Mouse (Mus musculus): ENCODE measurements around the gene Tmcc2.
"Not testable (repeated sequence)": the region's sequence is repeated elsewhere in the genome, so short reads cannot be mapped to it uniquely, and the experiment has no call there.

The Tmcc2 gene

GRCm38 (mm10) chr1:132367692-132368506, 23.2 kb downstream of the Tmcc2 start:
- peak; percentile 83 for DNase-seq (ENCODE audit: low read depth, low spot score)

GRCm38 (mm10) chr1:132366937-132367336, 24.1 kb downstream of the Tmcc2 start:
- no peak for DNase-seq (ENCODE audit: low read depth, low spot score)

- DNase-seq (ENCODE audit: low read depth, low spot score), result no peak
Measured at GRCm38 (mm10) chr1:132366235-132366634, 24.8 kb downstream of the Tmcc2 start.

GRCm38 (mm10) chr1:132365645-132366044, 25.4 kb downstream of the Tmcc2 start:
- DNase-seq (ENCODE audit: low read depth, low spot score), result no peak

GRCm38 (mm10) chr1:132364896-132365557, 26.1 kb downstream of the Tmcc2 start:
- DNase-seq (ENCODE audit: low read depth, low spot score), result no peak

- DNase-seq (ENCODE audit: low read depth, low spot score), result no peak
Measured at GRCm38 (mm10) chr1:132364388-132364787, 26.7 kb downstream of the Tmcc2 start.

- DNase-seq (ENCODE audit: low read depth, low spot score), result no peak
Measured at GRCm38 (mm10) chr1:132361959-132362358, 29.1 kb downstream of the Tmcc2 start.

- DNase-seq (ENCODE audit: low read depth, low spot score), result no peak
Measured at GRCm38 (mm10) chr1:132356841-132357240, 34.2 kb downstream of the Tmcc2 start.

- DNase-seq (ENCODE audit: low read depth, low spot score), result peak; percentile 90
Measured at GRCm38 (mm10) chr1:132355841-132356242, 35.2 kb downstream of the Tmcc2 start.

- DNase-seq (ENCODE audit: low read depth, low spot score), result no peak
Measured at GRCm38 (mm10) chr1:132355162-132355601, 35.9 kb downstream of the Tmcc2 start.

- DNase-seq (ENCODE audit: low read depth, low spot score), result no peak
Measured at GRCm38 (mm10) chr1:132354234-132354633, 36.8 kb downstream of the Tmcc2 start.

GRCm38 (mm10) chr1:132353389-132353788, 37.7 kb downstream of the Tmcc2 start:
- no peak for DNase-seq (ENCODE audit: low read depth, low spot score)

- no peak for DNase-seq (ENCODE audit: low read depth, low spot score)
Measured at GRCm38 (mm10) chr1:132351058-132351457, 40.0 kb downstream of the Tmcc2 start.

- not testable (repeated sequence) for DNase-seq (ENCODE audit: low read depth, low spot score)
Measured at GRCm38 (mm10) chr1:132349601-132350000, 41.5 kb downstream of the Tmcc2 start.

- not testable (repeated sequence) for DNase-seq (ENCODE audit: low read depth, low spot score)
Measured at GRCm38 (mm10) chr1:132349049-132349448, 42.0 kb downstream of the Tmcc2 start.

GRCm38 (mm10) chr1:132348401-132348800, 42.7 kb downstream of the Tmcc2 start:
- DNase-seq (ENCODE audit: low read depth, low spot score), result no peak

- no peak for DNase-seq (ENCODE audit: low read depth, low spot score)
Measured at GRCm38 (mm10) chr1:132346951-132347350, 44.1 kb downstream of the Tmcc2 start.

- no peak for DNase-seq (ENCODE audit: low read depth, low spot score)
Measured at GRCm38 (mm10) chr1:132346134-132346851, 44.8 kb downstream of the Tmcc2 start.

- no peak for DNase-seq (ENCODE audit: low read depth, low spot score)
Measured at GRCm38 (mm10) chr1:132345514-132345913, 45.6 kb downstream of the Tmcc2 start.

GRCm38 (mm10) chr1:132343656-132344055, 47.4 kb downstream of the Tmcc2 start:
- DNase-seq (ENCODE audit: low read depth, low spot score), result no peak

GRCm38 (mm10) chr1:132343191-132343590, 47.9 kb downstream of the Tmcc2 start:
- DNase-seq (ENCODE audit: low read depth, low spot score), result no peak

- DNase-seq (ENCODE audit: low read depth, low spot score), result no peak
Measured at GRCm38 (mm10) chr1:132342518-132342917, 48.6 kb downstream of the Tmcc2 start.

All from ZHBTc4 (cell line).